Mouse (Mus musculus): ENCODE results near the gene Gpr180.

DNA sequence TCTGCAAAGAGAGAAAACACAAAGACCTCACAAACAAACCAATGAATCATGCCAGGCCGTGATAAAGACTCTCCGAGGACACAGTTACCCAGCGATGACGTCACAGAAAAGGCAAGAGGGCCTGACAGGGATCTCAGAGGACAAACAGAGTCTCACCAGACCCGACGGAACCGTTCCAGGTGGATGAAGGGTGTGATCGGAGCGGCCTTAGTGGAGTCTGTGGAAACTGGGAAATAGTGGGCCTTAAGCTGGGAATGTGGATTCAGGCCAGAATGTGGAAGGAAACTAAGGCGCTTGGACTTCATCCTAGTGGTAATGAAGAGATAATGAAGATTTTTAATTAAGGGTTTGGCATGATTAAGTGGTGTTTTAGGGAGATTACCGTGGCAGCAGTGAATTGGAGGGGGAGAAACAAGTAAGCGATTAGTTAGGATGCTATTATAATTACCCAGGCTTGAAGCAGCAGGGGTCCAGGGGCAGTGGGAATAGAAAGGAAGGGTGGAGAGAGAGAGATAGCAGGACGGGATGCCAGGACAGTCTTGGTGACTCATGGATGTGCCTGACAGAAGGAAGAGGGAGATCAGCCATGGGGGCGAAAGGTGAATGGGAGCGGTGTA lies 75.3 kb downstream of the Gpr180 start:
- TF ChIP-seq CTCF (IDR thresholded peaks at IDR 0.05; ENCODE audit: borderline replicate concordance, control insufficient read depth, extremely low read depth, insufficient read depth, low read length, poor library complexity), result no peak
- no peak for TF ChIP-seq POLR2A (IDR thresholded peaks at IDR 0.05; ENCODE audit: control insufficient read depth, extremely low read depth, insufficient read depth, low read length, poor library complexity)
